In the genomic region with DNA sequence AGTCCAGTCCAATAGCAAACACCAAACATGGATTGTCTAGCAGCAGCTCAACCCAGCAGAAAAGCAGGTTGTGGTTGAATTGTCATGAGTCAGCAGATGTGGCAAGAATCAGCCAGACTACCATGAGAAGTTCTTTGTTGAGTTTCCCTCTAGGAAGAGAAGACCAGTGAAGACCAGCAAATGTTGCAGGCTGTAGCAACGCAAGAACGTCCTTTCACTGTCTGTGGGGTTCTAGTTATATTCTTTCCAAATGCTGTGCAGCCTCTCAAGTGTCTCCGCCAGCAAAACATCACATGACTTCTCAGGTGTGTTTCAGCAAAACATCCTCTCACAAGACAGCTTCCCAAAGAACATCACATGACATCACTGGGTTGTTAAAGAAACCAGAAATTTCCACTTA, we compare ENCODE assay signal across 33 mouse cellular contexts. TPM values are rescaled to one million over a fixed set of nuclear protein-coding genes. Genes with fewer than 3 reads are reported as not detected.
DNase-seq lines count a peak whose midpoint lies in the region; ATAC-seq lines count a peak whose summit lies in the region.
"Had no signal": no experiment of that assay in that cellular context is flagged by ENCODE, and none has a peak within 500 bp of the region (broad histone marks: within the 10 kb centered on the region; RNA-seq: fewer than 3 reads in every experiment).

No protein-coding gene starts in this region.

- WGBS in heart, embryonic 12.5 days, result 81% methylated on average over 3 of the region's 3 CpGs

- no peak for DNase-seq in heart, postnatal 10 days
- peak; percentile 22 for DNase-seq in 3T3-L1 (ENCODE audit: low read depth, low spot score)
- DNase-seq in CD8-positive naive resting alpha-beta T cell, adult 2 months (ENCODE audit: low read depth in 2 of 2, low spot score in 2 of 2), result peak; percentile 39 to 52
- no peak for DNase-seq in cerebellum, adult 9-10 months
- DNase-seq in adrenal gland, adult 18-20 months (ENCODE audit: low spot score in 2 of 2), result no peak
- DNase-seq: adrenal gland, postnatal 10 days; cerebellum, adult 8-10 months; cerebellum, postnatal 36 days; embryo, embryonic 11 days; gastrocnemius, postnatal 25 days; heart, postnatal 14 days; kidney, adult 2 months; lung, postnatal 36 days; right cerebral cortex, adult 18-20 months; spleen, adult 18-20 months; thymus, adult 2 months had no signal

- no peaks in the 10 kb centered on the region for H3K36me3 ChIP-seq in heart, embryonic 12.5 days
- H3K36me3 ChIP-seq: embryonic facial prominence, embryonic 12.5 days; forebrain, embryonic 10.5 days; forebrain, embryonic 15.5 days; hindbrain, embryonic 10.5 days; hindbrain, embryonic 15.5 days; intestine, embryonic 15.5 days; neural tube, embryonic 12.5 days had no signal

- H3K27me3 ChIP-seq in heart, embryonic 12.5 days (replicated peaks), result no peaks in the 10 kb centered on the region
- H3K27me3 ChIP-seq: embryonic facial prominence, embryonic 12.5 days; forebrain, embryonic 15.5 days; hindbrain, embryonic 15.5 days; intestine, embryonic 15.5 days; neural tube, embryonic 12.5 days had no signal

- H3K27ac ChIP-seq in heart, embryonic 12.5 days (ENCODE audit: poor library complexity, severe bottlenecking), result peak overlapping the region; percentile 62; the same call in 1 of the 2 replicates
- H3K27ac ChIP-seq: embryonic facial prominence, embryonic 12.5 days; forebrain, embryonic 10.5 days; forebrain, embryonic 15.5 days; hindbrain, embryonic 10.5 days; hindbrain, embryonic 15.5 days; intestine, embryonic 15.5 days; kidney, postnatal 0 days; neural tube, embryonic 12.5 days had no signal

- no peak overlapping the region for H3K4me3 ChIP-seq in heart, embryonic 12.5 days
- H3K4me3 ChIP-seq: embryonic facial prominence, embryonic 12.5 days; forebrain, embryonic 10.5 days; forebrain, embryonic 15.5 days; hindbrain, embryonic 10.5 days; hindbrain, embryonic 15.5 days; intestine, embryonic 15.5 days; neural tube, embryonic 12.5 days had no signal

- H3K9ac ChIP-seq in heart, embryonic 12.5 days, result no peak overlapping the region
- H3K9ac ChIP-seq: embryonic facial prominence, embryonic 12.5 days; forebrain, embryonic 15.5 days; hindbrain, embryonic 15.5 days; intestine, embryonic 15.5 days; neural tube, embryonic 12.5 days had no signal

- peaks cover 5% of the 10 kb centered on the region for H3K4me1 ChIP-seq in heart, embryonic 12.5 days (replicated peaks)
- H3K4me1 ChIP-seq: embryonic facial prominence, embryonic 12.5 days; forebrain, embryonic 10.5 days; forebrain, embryonic 15.5 days; hindbrain, embryonic 10.5 days; hindbrain, embryonic 15.5 days; intestine, embryonic 15.5 days; neural tube, embryonic 12.5 days had no signal

- H3K4me2 ChIP-seq in heart, embryonic 12.5 days, result no peak overlapping the region
- H3K4me2 ChIP-seq: embryonic facial prominence, embryonic 12.5 days; forebrain, embryonic 15.5 days; heart, embryonic 11.5 days; hindbrain, embryonic 15.5 days; intestine, embryonic 15.5 days; midbrain, embryonic 11.5 days; neural tube, embryonic 12.5 days had no signal

- peaks cover 10% of the 10 kb centered on the region; the same call in 1 of the 2 replicates for H3K9me3 ChIP-seq in heart, embryonic 12.5 days (replicated peaks)
- H3K9me3 ChIP-seq: embryonic facial prominence, embryonic 12.5 days; forebrain, embryonic 15.5 days; hindbrain, embryonic 15.5 days; intestine, embryonic 15.5 days; neural tube, embryonic 12.5 days had no signal

- ATAC-seq in heart, embryonic 12.5 days (ENCODE audit: insufficient number of reproducible peaks, low FRiP score), result no peak
- ATAC-seq in inflammation-experienced regulatory T-cells, adult 6 months, result peak; percentile 12
- ATAC-seq: forebrain, embryonic 15.5 days; intestine, embryonic 15.5 days; midbrain, embryonic 16.5 days had no signal

- intact Hi-C loops in heart, postnatal 10 days (cut with DNase I), result no loop called here

RNA-seq across cellular contexts. Expression of gene Adipoq, which starts 24.5 kb away (rescaled TPM):
- polyA plus RNA-seq in heart, embryonic 12.5 days (2016; fragmentation: Nextera tagmentation; extraction: Ambion mirVana), result 0.18 TPM in 1 of 2 replicates, not detected in the other
- 10 to 100 TPM; 12.9 to 37.4 TPM for total RNA-seq in heart, postnatal 10 days (2021)
- under 1 TPM in 2 of 3 experiments, not detected in 1; 0.46 to 0.95 TPM for polyA plus RNA-seq in inflammation-experienced regulatory T-cells, adult 6 months (2017; shearing (Covaris generic))
- 100 to 1,000 TPM; 265 to 655 TPM for total RNA-seq in adrenal gland, adult 18-20 months (2021)
- total RNA-seq: left cerebral cortex, postnatal 10 days had no signal
- polyA plus RNA-seq: embryonic facial prominence, embryonic 12.5 days; forebrain, embryonic 10.5 days; forebrain, embryonic 15.5 days; hindbrain, embryonic 10.5 days; hindbrain, embryonic 15.5 days; intestine, embryonic 15.5 days; limb, embryonic 11.5 days; liver, adult 2 months; liver, embryonic 16.5 days; midbrain, embryonic 11.5 days; midbrain, embryonic 16.5 days; neural tube, embryonic 12.5 days had no signal

RNA-seq across cellular contexts. Expression of gene Rfc4, which starts 43.3 kb away (rescaled TPM):
- 95.0 and 106 TPM in 2 replicates for polyA plus RNA-seq in heart, embryonic 12.5 days (2016; fragmentation: Nextera tagmentation; extraction: Ambion mirVana)
- total RNA-seq in heart, postnatal 10 days (2021), result 10 to 100 TPM; 14.5 to 15.8 TPM
- 100 to 1,000 TPM in 1 of 3 experiments, 10 to 100 TPM in 2; 34.3 to 110 (median 50.4) TPM for polyA plus RNA-seq in inflammation-experienced regulatory T-cells, adult 6 months (2017; shearing (Covaris generic))
- 1 to 10 TPM; 4.3 to 7.7 TPM for total RNA-seq in adrenal gland, adult 18-20 months (2021)
- polyA plus RNA-seq: liver, adult 2 months had no signal

RNA-seq across cellular contexts. Expression of gene St6gal1, which starts 53.7 kb away (rescaled TPM):
- 18.9 and 21.9 TPM in 2 replicates for polyA plus RNA-seq in heart, embryonic 12.5 days (2016; fragmentation: Nextera tagmentation; extraction: Ambion mirVana)
- total RNA-seq in heart, postnatal 10 days (2021), result 10 to 100 TPM; 14.4 to 17.9 TPM
- 10 to 100 TPM; 24.7 to 67.7 (median 66.3) TPM for polyA plus RNA-seq in inflammation-experienced regulatory T-cells, adult 6 months (2017; shearing (Covaris generic))
- total RNA-seq in adrenal gland, adult 18-20 months (2021), result 10 to 100 TPM; 21.8 to 35.6 TPM

Comparison
In these comparisons a context has a peak if more than half of its experiments do, and no peak if none do; other contexts are left out.
1. DNase-seq: peak in 3T3-L1 (single experiment) and CD8-positive naive resting alpha-beta T cell, adult 2 months (2 of 2); none in heart, postnatal 10 days (0 of 2), cerebellum, adult 9-10 months (single experiment) and adrenal gland, adult 18-20 months (0 of 2).
2. RNA of gene Adipoq, which starts 24.5 kb away (total RNA-seq): 265 to 655 TPM in adrenal gland, adult 18-20 months; 12.9 to 37.4 TPM in heart, postnatal 10 days; every median in the first group is over 4 times any median in the second.